Mouse (Mus musculus) limb, embryonic 15.5 days (tissue): Measurements from ENCODE around the gene Fam81a. TPM values are rescaled to one million over a fixed set of nuclear protein-coding genes. Genes with fewer than 3 reads are reported as not detected.

Experiments used
- ATAC-seq: fragments of 200-750 bp; cut with Nextera tagmentation; 2 replicates; pipeline ENCODE4 v1.8.0; 2017; ENCODE audit warnings: low read depth, moderate TSS enrichment; ENCODE audit not compliant: insufficient number of reproducible peaks, low FRiP score, low TSS enrichment
- H3K27ac ChIP-seq: fragments of 300-500 bp; sonication (generic); 2 replicates; pipeline ENCODE4 v1.5.1; 2015; ENCODE audit warnings: moderate library complexity, mild to moderate bottlenecking, inconsistent platforms
- H3K27me3 ChIP-seq: fragments of 300-500 bp; sonication (generic); 2 replicates; pipeline ENCODE4 v1.6.1; 2015; ENCODE audit warnings: inconsistent platforms
- H3K36me3 ChIP-seq: fragments of 300-500 bp; sonication (generic); 2 replicates; pipeline ENCODE4 v1.6.1; 2015; ENCODE audit warnings: inconsistent platforms
- H3K4me1 ChIP-seq: fragments of 300-500 bp; sonication (generic); 2 replicates; pipeline ENCODE4 v1.6.1; 2015; ENCODE audit warnings: inconsistent platforms
- H3K4me2 ChIP-seq: fragments of 300-500 bp; sonication (generic); 2 replicates; pipeline ENCODE4 v1.6.1; 2015; ENCODE audit warnings: mild to moderate bottlenecking, inconsistent platforms
- H3K4me3 ChIP-seq: fragments of 300-500 bp; sonication (generic); 2 replicates; pipeline ENCODE4 v1.5.1; 2015; ENCODE audit warnings: mild to moderate bottlenecking, inconsistent platforms
- H3K9ac ChIP-seq: fragments of 300-500 bp; sonication (generic); 2 replicates; pipeline ENCODE4 v1.6.1; 2015; ENCODE audit warnings: inconsistent platforms
- H3K9me3 ChIP-seq: fragments of 300-500 bp; sonication (generic); 2 replicates; pipeline ENCODE4 v1.6.1; 2016; ENCODE audit warnings: inconsistent platforms
- WGBS: fragments of 180-500 bp; shearing (Covaris S2); methylation state at CpG from one replicate; pipeline ENCODE4 v1.1.7; 2015; 5-methylcytosine and 5-hydroxymethylcytosine counted together
- polyA plus RNA-seq: library from polyadenylated mRNA; unstranded; fragments of >200 nt; fragmentation: Nextera tagmentation; extraction: Ambion mirVana; gene quantifications from 2 replicates; pipeline ENCODE4 v1.2.1, GENCODE M21; 2015

Fam81a gene
- polyA plus RNA-seq = 8.2 and 8.3 TPM in 2 replicates

DNA sequence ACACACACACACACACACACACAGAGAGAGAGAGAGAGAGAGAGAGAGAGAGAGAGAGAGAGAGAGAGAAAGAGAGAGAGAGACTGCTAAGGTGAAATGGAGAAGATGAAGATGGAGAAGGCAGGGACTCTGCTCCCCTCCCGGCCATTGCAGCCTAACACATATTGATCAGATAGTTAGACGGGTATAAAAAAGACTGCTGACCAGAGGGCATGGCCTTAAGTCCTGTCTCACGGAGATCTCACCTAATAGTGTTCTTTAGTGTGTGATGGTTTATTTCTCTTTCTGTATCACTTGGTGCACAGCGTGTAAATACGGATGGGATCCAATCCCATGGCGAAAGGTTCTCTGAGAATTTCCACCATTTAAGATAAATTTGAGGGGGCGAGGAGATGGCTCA is at the start of gene Fam81a:
Fam81a (minus strand) TSS at position 101 of the 400 bp plus-strand sequence.
- 0 out of 2 replicates have a peak within 1 kb of the TSS, but pooled peaks have one; percentile 0 for H3K9ac ChIP-seq
- H3K36me3 ChIP-seq = no peaks in the 10 kb centered on the region
- 73% methylated on average over 7 of the region's 7 CpGs for WGBS
- no peak for ATAC-seq
- H3K4me1 ChIP-seq = peaks cover 25% of the 10 kb centered on the region
- peak within 1 kb of the TSS; percentile 69 for H3K4me3 ChIP-seq
- no peak within 1 kb of the TSS for H3K27ac ChIP-seq
- peaks cover 12% of the 10 kb centered on the region; the same call in 1 of the 2 replicates for H3K27me3 ChIP-seq
- no peaks in the 10 kb centered on the region for H3K9me3 ChIP-seq
- peak within 1 kb of the TSS; percentile 96 for H3K4me2 ChIP-seq

DNA sequence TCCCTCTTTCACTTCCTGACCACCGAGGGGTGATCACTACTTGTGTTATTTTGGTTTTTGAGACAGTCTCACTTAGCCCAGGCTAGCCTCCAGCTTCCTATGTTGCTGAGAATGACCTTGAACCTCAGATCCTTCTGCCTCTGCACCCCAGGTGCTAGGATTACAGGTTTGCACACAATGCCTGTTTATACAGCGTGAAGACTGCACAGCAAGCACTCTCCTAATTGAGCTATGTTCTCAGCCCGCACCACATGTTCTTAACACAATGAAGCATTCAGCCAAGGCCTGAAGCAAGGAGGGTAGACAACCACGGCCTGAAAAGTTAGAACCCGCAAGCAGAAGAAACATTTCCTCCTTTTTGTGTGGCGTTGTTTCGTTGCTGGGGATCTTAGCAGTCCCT is 40.3 kb upstream of the Fam81a start:
- Histone ChIP-seq H3K9me3 (no peaks in the 10 kb centered on the region), H3K4me1 (no peaks in the 10 kb centered on the region), H3K36me3 (no peaks in the 10 kb centered on the region), H3K27ac (no peak overlapping the region), H3K9ac (no peak overlapping the region), H3K27me3 (no peaks in the 10 kb centered on the region), H3K4me3 (no peak overlapping the region), H3K4me2 (no peak overlapping the region)
- 41% methylated on average over 7 of the region's 7 CpGs for WGBS
- ATAC-seq = no peak

DNA sequence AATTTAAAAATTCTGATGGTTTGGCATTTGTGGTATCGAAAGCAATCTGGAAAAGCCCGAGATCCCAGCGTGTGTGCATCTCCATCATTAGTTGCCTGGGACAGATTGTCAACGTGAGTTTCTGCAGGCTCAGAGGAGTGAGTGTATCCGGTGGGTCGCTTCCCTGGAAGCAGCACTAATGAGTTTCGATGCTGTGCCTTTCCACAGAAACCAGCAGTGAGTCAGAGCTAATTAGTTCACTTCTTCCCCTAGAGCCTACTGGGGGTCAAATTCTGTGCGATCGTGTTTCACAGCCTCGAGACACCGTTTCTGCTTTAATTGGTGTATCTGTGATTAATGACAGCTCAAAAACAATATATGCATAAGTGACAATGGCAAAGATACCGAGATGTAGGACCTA is 39.4 kb upstream of the Fam81a start:
- Histone ChIP-seq H3K27ac (no peak overlapping the region), H3K27me3 (no peaks in the 10 kb centered on the region), H3K4me2 (no peak overlapping the region), H3K9ac (no peak overlapping the region), H3K9me3 (no peaks in the 10 kb centered on the region), H3K4me3 (no peak overlapping the region), H3K36me3 (no peaks in the 10 kb centered on the region), H3K4me1 (no peaks in the 10 kb centered on the region)
- ATAC-seq = no peak
- WGBS = 28% methylated on average over 12 of the region's 12 CpGs

DNA sequence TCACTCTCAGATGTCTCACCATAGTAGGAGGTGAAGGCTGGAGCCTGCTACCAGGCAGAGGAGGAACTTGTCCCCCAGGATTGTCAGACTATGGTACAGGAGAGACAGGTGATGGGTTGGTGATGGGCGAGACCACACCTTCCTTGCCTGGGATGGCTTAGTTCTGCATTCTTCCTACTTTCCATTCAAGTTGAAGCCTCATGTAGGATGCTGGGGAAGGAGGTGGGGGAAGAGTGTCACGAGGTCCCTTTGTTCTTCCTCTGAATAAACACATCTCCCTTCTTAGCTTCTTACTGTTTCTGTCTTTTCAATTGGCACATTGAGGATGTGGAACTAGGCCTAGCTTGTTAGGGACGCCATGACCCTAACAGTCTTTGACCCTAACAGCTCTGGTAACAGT is 33.9 kb upstream of the Fam81a start:
- WGBS = 85% methylated on average over 3 of the region's 3 CpGs
- no peaks in the 10 kb centered on the region for H3K4me1 ChIP-seq
- no peak overlapping the region for H3K27ac ChIP-seq
- no peak overlapping the region for H3K4me3 ChIP-seq
- no peaks in the 10 kb centered on the region for H3K27me3 ChIP-seq
- no peak overlapping the region for H3K9ac ChIP-seq
- H3K4me2 ChIP-seq = no peak overlapping the region
- ATAC-seq = no peak
- no peaks in the 10 kb centered on the region for H3K36me3 ChIP-seq
- no peaks in the 10 kb centered on the region for H3K9me3 ChIP-seq

DNA sequence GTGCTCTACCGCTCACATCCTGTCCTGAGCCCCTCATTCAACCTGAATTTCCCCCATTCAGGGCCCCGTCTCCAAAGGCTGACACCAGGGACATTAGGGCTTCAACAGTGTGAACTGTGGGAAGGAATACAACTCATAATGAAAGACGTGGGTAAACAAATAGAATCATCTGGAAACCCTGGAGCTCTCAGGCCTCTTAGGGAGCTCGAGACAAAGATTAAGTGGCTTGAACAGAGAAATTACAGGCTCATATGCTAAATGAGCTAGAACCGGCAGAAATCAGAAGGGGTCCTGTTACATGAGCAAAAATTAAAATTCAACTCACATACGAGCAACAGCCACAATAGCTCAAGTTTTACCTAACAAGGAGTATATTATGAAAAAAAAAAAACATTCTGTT is 32.5 kb upstream of the Fam81a start:
- Histone ChIP-seq H3K4me2 (no peak overlapping the region), H3K9me3 (no peaks in the 10 kb centered on the region), H3K27ac (no peak overlapping the region), H3K4me3 (no peak overlapping the region), H3K27me3 (no peaks in the 10 kb centered on the region), H3K9ac (no peak overlapping the region), H3K36me3 (no peaks in the 10 kb centered on the region), H3K4me1 (no peaks in the 10 kb centered on the region)
- no peak for ATAC-seq
- 29% methylated on average over 6 of the region's 6 CpGs for WGBS

DNA sequence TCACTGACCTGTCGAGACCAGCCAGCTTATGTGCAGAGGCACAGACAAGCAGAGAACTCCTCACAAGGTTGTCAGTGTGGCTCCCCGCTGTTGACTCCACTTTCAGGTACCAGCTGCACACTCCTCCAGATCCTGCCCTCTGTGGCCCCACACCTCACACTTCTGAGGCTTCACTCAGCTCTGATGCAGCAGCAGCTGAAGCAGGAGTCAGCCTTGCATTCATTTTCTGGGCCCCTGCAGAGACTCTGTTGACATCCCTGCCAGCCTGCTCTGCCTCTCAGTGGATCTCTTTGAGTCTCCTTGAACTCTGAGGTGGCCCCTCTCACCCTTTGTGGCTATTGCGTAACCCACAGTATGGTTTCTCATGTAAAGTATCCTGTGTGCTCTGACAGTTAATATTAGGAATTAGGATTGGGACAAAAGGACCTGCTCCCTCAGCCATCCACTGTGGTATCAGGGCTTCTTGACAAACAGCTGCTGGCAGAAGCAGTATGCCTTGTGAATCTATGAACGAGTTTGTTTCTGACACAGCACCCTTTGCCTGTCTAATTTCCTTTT is 32.0 kb upstream of the Fam81a start:
- no peak for ATAC-seq
- no peak overlapping the region for H3K27ac ChIP-seq
- whole genome bisulfite sequencing = 64% methylated on average over 4 of the region's 4 CpGs
- H3K4me1 ChIP-seq = no peaks in the 10 kb centered on the region
- H3K27me3 ChIP-seq = no peaks in the 10 kb centered on the region
- H3K9ac ChIP-seq = no peak overlapping the region
- no peaks in the 10 kb centered on the region for H3K9me3 ChIP-seq
- no peaks in the 10 kb centered on the region for H3K36me3 ChIP-seq
- no peak overlapping the region for H3K4me2 ChIP-seq
- H3K4me3 ChIP-seq = no peak overlapping the region

DNA sequence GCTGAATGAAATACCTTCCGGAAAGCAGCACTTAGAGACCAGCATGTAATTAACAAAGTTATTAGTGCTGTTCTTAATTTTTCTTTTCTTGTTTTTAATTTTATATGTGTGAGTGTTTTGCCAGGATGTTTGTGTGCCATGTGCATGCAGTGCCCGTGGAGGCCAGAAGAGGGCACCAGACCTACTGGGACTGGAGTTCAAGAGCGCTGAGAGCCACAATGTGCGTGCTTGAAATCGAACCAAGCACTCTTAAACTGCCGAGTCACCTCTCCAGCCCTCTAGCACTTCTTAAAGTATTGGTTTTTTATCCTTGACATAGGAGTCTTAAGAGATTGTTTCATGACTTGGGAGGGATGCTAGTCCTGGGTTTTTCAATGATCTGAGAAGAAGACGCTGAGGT is 26.6 kb upstream of the Fam81a start:
- ATAC-seq = no peak
- Histone ChIP-seq H3K27me3 (no peaks in the 10 kb centered on the region), H3K4me2 (no peak overlapping the region), H3K9ac (no peak overlapping the region), H3K4me1 (no peaks in the 10 kb centered on the region), H3K36me3 (no peaks in the 10 kb centered on the region), H3K9me3 (no peaks in the 10 kb centered on the region), H3K4me3 (no peak overlapping the region), H3K27ac (no peak overlapping the region)
- 84% methylated on average over 7 of the region's 7 CpGs for WGBS

DNA sequence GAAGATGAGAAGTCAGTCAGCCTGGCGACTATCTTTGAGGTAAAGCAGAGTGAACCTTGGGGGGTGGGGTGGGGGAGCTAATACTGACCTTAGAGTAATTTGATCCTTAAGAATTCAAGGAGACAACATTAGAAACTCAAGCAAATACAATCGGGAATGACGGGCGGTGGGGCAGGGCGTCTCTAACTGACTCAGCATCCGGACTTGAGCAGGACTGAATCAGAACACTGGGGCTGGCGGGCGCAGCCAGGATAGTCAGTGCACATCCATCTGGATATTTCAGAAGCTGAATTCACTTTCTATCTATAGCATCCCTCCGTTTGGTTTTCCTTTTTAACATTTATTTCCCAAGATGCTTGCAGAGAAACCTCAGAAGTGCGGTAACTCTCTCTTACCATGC is 17.7 kb upstream of the Fam81a start:
- 76% methylated on average over 10 of the region's 10 CpGs for WGBS

DNA sequence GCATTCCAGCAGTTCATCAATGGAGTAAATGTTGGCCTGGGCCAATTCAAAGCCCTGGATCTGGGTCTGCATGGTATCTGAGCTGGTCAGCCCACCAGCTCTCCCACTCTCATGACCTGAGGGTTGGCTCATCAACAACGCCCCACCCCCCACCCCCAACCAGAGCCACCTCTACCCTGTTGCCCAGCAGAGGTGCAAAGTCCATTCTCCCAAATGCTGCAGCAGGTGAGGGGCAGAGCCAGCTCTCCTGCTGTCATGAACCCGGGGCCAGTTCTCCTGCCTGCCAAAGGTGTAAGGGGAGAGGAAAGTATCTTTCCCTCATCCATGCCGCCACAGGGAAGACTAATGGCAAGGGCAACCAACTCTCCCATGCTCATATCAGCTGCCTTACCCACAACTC is 5.3 kb upstream of the Fam81a start:
- no peak overlapping the region for H3K9ac ChIP-seq
- no peak overlapping the region for H3K4me3 ChIP-seq
- no peaks in the 10 kb centered on the region for H3K9me3 ChIP-seq
- H3K36me3 ChIP-seq = no peaks in the 10 kb centered on the region
- 0 out of 2 replicates have a peak, but pooled peaks cover 5% of the 10 kb centered on the region for H3K27me3 ChIP-seq
- no peak overlapping the region for H3K27ac ChIP-seq
- WGBS = 76% methylated on average over 3 of the region's 3 CpGs
- no peak for ATAC-seq
- no peaks in the 10 kb centered on the region for H3K4me1 ChIP-seq
- H3K4me2 ChIP-seq = no peak overlapping the region

More for the DNA sequence above, 17.7 kb upstream of the Fam81a start:
- H3K9me3 ChIP-seq = no peaks in the 10 kb centered on the region
- H3K36me3 ChIP-seq = no peaks in the 10 kb centered on the region
- H3K27me3 ChIP-seq = no peaks in the 10 kb centered on the region
- no peak overlapping the region for H3K4me2 ChIP-seq
- no peaks in the 10 kb centered on the region for H3K4me1 ChIP-seq
- no peak for ATAC-seq
- H3K27ac ChIP-seq = no peak overlapping the region
- no peak overlapping the region for H3K4me3 ChIP-seq
- no peak overlapping the region for H3K9ac ChIP-seq

DNA sequence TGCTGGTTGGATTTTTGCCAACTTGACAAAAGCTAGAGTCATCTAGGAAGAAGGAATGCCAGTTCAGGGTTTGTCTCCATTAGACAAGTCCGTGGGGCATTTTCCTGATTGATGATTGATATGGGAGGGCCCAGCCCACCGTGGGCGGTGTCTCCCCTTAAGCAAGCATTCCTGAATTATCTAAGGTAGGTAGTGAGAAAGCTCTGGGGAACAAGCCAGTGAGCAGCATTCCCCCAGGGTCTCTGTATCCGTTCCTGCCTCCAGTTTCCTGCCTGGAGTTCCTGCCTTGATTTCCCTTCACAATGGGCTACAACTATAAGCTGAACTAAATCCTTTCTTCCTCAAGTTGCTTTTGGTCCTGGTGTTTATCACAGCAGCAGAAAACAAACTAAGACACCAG is 3.1 kb upstream of the Fam81a start:
- H3K4me2 ChIP-seq = no peak overlapping the region
- H3K4me3 ChIP-seq = no peak overlapping the region
- H3K27ac ChIP-seq = no peak overlapping the region
- H3K9ac ChIP-seq = no peak overlapping the region
- no peaks in the 10 kb centered on the region for H3K9me3 ChIP-seq
- ATAC-seq = no peak
- H3K4me1 ChIP-seq = peaks cover 15% of the 10 kb centered on the region
- H3K36me3 ChIP-seq = no peaks in the 10 kb centered on the region
- 65% methylated on average over 4 of the region's 4 CpGs for WGBS
- peaks cover 12% of the 10 kb centered on the region; the same call in 1 of the 2 replicates for H3K27me3 ChIP-seq

DNA sequence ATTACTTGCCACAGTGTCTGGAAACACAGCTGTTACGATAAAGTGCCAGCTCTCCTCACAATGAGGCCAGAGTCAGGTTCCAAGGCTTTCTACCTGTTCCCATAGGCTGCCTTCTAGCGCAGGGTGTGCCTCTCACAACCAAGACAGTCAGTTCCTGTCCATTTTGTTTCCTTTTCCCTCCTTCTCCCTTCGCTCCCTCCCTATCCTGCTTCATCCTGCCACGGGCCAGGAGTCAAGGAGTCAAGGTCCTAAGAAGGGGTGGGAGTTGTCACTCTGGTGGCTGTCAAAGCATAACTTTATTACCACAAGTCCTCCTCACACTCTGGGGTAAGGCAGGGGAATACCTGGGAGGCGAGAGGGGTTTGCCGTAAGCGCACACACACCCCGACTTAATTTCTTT is 966 bp upstream of the Fam81a start:
- 74% methylated on average over 8 of the region's 8 CpGs for WGBS
- H3K9me3 ChIP-seq = no peaks in the 10 kb centered on the region
- no peak overlapping the region for H3K4me2 ChIP-seq
- H3K27ac ChIP-seq = no peak overlapping the region
- H3K4me1 ChIP-seq = peaks cover 25% of the 10 kb centered on the region
- H3K4me3 ChIP-seq = no peak overlapping the region
- H3K36me3 ChIP-seq = no peaks in the 10 kb centered on the region
- H3K27me3 ChIP-seq = peaks cover 12% of the 10 kb centered on the region; the same call in 1 of the 2 replicates
- no peak overlapping the region for H3K9ac ChIP-seq
- no peak for ATAC-seq

DNA sequence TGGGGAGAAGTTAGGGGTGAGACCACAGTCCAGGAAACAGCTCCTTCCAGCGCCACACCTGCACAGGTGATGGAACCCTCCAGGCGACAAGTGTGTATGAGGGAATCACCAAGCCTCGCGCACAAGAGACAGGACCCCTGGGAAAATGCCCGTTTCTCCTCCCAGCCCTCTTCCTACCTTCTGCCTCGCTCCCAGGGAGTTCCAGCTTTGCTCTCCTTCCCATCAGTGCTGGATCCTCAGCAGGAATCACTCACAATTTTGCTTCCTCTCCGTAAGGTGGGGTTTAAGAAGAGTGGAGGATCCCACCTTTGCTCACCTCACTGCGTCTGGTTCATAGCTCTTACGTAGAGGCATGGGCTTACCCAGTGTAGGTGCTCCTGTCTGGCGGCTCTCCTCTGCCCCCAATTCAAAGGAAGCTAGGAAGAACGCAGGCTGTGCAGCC is 454 bp downstream of the Fam81a start:
- Histone ChIP-seq H3K36me3 (no peaks in the 10 kb centered on the region), H3K4me2 (peak overlapping the region; percentile 96), H3K9me3 (no peaks in the 10 kb centered on the region), H3K4me1 (peaks cover 25% of the 10 kb centered on the region), H3K9ac (0 out of 2 replicates have a peak overlapping the region, but pooled peaks have one; percentile 0), H3K27me3 (peaks cover 12% of the 10 kb centered on the region; the same call in 1 of the 2 replicates), H3K27ac (no peak overlapping the region), H3K4me3 (peak overlapping the region; percentile 69)
- ATAC-seq = no peak
- 2% methylated on average over 11 of the region's 11 CpGs for WGBS
